Mouse (Mus musculus): Measurements from ENCODE around the gene 1700086D15Rik.

Gene 1700086D15Rik

DNA sequence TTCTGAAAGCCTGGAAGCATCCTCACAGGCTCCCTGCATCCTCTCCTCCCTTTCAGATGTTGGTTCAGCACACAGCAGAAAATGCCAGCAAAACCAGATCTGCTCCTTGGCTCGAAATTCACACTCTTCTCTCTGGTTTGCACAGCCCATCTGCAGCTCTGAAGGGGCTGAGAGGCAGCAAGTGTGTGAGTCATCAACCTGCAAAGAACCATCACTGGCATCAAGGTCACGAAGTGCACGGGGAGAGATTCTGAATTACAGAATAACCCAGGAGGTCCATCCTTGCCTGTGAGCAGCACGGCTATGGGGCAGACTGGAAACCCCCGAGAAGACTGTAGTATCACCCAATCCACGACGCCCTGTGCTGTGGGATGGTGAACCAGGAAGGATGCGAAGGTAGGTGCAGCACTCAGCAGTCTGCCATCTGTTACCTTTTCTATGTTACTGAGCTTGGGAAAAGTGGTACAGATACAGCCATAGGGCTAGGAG lies 24.4 kb downstream of the 1700086D15Rik start:
- DNase-seq (ENCODE audit: low spot score) = no peak

DNA sequence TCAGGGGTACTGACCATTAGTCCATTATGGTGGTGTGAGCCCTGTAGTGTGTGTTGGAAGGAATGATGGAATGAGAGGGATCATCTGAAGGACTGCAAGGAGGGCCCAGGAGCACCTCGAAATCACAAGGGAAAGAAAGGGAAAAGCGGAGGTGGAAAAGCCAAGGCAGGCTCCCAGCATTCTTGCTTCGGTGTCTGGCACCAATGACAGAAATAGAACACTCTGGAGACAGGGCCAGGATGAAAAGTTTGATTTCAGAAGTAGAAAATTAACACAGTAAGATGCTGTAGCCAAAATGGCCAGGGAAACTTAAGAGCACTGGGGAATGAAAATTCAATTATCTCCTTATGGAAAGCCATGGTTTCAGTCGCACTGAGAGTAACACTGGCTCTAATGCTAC lies 26.0 kb downstream of the 1700086D15Rik start:
- DNase-seq (ENCODE audit: low spot score) = no peak

DNA sequence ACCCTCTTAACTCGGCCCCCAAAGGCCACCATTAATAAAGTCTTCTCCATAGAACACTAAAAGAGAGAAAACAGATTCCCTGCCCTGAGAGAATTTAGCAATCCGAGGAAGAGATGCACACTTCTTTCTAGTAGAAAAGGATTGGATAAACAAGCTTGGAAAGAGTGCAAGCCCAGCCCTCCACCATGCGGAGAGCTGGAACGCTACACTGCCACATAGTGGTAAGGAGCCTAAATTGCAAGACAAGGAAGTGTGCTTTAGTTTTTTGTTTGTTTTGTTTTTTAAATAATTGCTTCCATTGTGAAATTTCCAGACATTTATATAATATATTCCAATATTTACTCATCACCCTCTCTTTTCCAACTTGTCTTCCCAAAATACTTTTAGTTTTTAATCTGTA lies 30.6 kb downstream of the 1700086D15Rik start:
- DNase-seq (ENCODE audit: low spot score) = no peak

DNA sequence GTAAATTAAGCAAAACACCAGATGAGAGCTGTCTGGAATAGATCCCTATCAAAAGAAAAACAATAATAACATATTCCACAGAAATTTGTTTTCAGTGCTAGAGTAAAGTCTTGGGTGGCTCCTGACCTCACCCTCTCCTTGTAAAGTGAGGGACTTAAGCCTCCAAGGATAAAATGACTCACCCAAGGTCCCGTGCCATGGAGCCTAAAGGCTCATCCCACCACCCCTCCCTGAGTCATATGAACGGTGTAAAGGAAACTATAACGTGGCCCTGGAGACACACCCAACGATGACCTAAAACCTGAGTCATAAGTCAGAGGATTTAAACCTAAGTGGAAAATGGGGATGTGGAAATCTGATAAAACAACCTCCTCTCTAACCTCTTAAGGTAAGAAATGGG lies 31.0 kb downstream of the 1700086D15Rik start:
- no peak for DNase-seq (ENCODE audit: low spot score)

DNA sequence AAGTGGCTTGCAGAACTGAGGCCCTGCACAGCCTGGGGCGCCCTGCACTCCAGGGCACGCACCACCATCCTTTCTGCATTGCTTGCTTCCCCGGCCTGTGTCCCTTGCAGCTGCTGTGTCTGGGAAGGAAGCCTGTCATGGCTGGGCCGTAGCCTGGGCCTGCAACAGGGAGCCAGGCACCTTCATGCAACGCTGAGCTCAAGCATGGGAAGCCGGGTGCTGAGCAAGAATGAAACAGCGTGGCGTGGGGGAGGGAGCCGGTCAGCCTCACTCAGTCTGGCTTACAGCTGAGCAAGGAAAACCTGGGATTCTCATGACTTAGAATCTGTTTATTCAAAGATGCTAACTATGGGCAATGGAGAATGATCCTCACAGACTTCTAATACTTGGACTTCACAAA lies 33.1 kb downstream of the 1700086D15Rik start:
- no peak for DNase-seq (ENCODE audit: low spot score)

DNA sequence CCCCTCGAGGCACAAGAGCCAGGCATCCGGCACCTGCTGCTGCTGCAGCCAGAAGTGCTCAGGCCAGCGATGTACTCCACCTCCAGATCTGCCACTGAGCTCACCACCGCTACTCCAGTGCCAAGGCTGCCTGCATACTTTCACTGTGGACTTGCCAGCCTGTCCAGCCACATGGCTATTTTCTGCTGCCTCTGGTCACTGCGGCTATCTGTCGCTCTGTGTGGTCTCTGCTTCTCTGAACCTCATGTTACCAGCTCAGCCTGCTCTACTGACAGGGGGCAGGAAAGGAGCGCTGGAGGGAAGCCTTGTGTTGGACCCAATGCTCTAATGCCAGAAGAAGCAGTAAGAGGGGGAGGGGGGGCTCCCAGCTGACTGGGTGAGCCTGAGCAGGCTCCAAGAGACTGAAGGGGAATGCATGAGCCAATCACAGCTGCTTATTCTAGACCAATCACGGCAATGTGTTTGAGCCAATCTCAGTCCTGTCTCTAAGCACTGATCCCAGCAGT lies 34.7 kb downstream of the 1700086D15Rik start:
- DNase-seq (ENCODE audit: low spot score) = no peak

DNA sequence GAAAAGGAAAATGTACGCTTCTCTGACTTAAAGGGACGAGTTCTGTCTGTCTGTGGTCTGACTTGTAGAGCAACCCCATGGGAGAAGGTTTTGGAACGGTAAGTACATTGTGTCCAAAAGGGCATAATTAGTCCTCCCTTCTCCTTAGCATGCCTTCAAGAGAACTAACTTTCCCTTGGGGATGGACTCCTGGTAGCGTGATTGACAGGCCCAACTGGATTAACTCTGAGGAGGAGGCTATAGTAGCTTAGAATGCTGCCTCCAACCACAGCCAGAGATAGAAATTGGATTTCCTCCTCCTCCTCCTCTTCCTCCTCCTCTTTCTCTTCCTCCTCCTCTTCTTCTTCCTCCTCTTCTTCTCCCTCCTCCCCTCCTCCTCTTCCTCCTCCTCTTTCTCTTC lies 39.4 kb downstream of the 1700086D15Rik start:
- no peak for DNase-seq (ENCODE audit: low spot score)

DNA sequence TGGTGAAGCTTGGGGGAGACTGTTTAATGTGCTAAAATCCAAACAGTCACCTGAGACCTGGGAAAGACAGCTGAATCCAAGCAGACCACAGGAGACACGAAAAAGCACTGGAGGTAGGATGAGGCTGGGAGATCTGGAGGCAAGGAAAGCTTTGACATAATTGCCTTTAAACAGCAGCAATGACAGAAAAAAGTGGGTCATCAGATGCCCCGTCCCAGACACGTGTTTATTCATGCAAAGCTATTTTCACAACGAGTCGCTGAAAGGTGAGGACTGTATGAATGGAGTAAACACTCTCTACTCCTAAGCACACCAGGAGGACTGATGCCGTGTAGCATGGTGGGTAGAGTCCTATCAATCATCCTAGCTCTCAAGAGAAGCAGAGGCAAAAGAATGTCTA lies 43.9 kb downstream of the 1700086D15Rik start:
- no peak for DNase-seq (ENCODE audit: low spot score)

DNA sequence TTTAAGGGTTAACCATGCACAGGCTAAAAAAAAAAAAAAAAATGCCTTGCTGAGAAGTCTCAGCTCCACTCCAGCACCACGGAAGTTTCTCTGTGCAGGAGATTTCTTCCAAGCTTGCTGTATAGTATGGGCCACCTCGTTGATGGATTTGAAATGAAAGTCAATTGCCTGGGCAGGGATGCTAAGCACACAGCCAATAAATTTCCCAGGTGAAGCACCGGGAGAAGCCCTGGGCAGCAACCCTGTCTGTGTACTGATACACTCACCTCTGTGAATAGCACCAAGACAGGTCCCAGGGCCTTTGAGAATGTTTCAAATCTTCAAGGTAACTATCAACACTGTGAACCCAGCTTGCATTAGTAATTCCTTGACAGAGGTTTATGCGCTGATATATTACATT lies 47.6 kb downstream of the 1700086D15Rik start:
- no peak for DNase-seq (ENCODE audit: low spot score)

DNA sequence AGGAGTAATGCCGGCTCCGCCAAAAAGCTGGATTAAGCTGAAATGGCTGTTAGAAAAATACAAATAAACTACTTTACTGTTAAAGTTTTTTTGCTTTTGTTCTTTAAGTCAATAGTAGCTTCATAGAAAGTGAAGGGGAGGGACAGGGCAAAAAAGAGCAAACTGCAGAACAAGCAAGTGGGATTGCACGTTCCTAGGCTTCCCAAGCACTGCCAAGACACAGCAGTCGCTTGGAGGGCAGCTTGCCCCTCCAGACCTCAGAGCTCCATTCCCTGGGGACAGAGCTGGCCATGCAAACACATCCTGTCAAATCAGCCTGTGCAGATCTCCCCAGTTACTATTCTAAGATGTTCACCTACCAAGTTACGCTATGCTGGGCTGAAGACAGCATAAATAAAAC lies 48.0 kb downstream of the 1700086D15Rik start:
- DNase-seq (ENCODE audit: low spot score) = no peak

DNA sequence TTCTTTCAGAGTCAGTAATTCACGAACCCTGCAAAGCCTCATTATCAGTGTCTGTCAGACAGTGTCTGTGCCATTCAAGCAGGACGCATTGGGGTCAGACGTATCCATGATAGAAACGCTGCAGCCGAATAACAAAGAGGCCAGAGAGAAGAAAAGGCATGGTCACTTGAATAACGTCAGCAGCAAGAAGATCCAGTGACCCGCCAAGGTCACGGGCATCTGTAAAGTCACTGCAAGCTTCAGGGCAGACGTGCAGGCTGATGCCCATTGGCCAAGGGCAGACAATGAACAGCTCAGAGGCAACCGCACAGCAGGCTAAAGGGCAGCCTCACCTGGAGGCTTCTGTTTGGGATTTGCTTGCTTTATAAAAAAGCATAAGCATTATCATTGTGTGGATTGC lies 49.6 kb downstream of the 1700086D15Rik start:
- DNase-seq (ENCODE audit: low spot score) = no peak

DNA sequence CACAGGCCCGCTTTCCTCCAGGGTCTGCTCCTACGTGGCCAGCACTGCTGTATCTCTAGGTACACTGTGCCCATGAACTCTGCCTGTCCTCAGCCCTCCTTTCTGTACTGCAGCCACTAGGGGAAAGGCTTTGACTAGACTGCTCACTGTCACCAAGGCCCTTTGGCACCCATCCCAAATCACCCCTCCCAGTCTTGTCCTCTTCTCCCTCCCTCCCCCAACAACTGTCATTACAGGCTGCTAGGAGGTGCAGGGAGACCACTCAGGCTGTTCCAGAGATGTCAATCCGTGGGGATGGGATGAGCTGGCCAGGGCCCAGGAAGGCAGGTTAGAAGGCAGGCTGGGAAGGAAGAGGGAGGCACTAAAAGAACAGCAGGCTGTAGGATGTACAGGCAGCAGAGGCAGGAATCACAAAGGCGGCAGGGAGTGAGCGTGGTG lies 51.9 kb downstream of the 1700086D15Rik start:
- DNase-seq (ENCODE audit: low spot score) = no peak

DNA sequence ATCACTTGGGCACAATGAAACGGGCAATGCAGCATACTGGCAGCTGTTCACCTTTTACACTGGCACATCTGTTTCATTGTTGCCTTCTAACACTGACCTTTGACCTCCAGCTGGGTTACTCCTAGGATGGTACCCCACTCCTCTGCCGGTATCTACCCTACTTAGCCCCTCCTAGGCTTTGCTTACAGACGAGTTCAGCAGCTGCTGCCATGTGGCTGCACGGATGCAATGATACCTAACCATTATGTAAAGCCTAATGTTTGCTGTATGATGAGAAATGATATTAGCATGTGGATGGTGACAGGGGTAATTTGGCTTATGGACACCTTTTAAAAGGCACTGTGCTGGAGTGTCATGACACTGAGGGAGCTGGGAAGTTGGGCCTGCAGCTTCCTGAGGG lies 52.5 kb downstream of the 1700086D15Rik start:
- no peak for DNase-seq (ENCODE audit: low spot score)

DNA sequence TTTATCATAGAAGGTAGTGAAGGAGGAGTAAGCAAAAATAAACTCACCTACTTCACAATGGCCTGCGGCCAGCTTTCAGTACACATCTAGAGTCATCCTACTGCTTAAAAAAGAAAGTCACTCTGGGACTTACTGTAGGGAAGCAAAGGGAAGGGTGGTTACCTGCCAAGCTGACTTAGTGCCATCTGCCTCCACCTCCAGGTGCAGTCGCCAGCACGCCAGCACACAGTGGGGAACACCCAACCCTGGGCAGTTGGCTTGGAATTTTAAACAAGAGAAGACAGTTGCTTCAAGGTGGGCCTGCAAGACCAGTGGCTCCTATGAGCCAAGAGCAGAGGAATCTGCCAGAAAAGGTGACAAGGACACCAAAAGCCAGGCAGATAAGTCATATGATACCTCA lies 55.6 kb downstream of the 1700086D15Rik start:
- DNase-seq (ENCODE audit: low spot score) = no peak

Measured in urinary bladder, postnatal 25 days (tissue).